Mouse (Mus musculus) fat pad, adult 2 months (tissue): ENCODE measurements around the gene Mapk13.
"Not testable (repeated sequence)": the region's sequence is repeated elsewhere in the genome, so short reads cannot be mapped to it uniquely, and the experiment has no call there.

Experiments used
- DNase-seq: peaks from one replicate; pipeline ENCODE4 v3.0.0-alpha.2; 2011; ENCODE audit warnings: low read depth, low spot score; ENCODE audit errors: extremely low read depth

The Mapk13 gene

GRCm38 (mm10) chr17:28774303-28774702 lies 5.2 kb downstream of the Mapk13 start:
- DNase-seq: not testable (repeated sequence)

- DNase-seq: no peak
These were observed 6.1 kb downstream of the Mapk13 start for GRCm38 (mm10) chr17:28775161-28775560.

GRCm38 (mm10) chr17:28776817-28777216 lies 7.7 kb downstream of the Mapk13 start:
- no peak for DNase-seq

GRCm38 (mm10) chr17:28777231-28778005 lies 8.3 kb downstream of the Mapk13 start:
- no peak for DNase-seq

GRCm38 (mm10) chr17:28779735-28780134 lies 10.6 kb downstream of the Mapk13 start:
- DNase-seq: no peak

- DNase-seq: no peak
These were observed 11.7 kb downstream of the Mapk13 start for GRCm38 (mm10) chr17:28780836-28781235.

- DNase-seq: no peak
These were observed 12.4 kb downstream of the Mapk13 start for GRCm38 (mm10) chr17:28781290-28782045.

- DNase-seq: no peak
These were observed 15.9 kb downstream of the Mapk13 start for GRCm38 (mm10) chr17:28785036-28785435.

GRCm38 (mm10) chr17:28787507-28787906 lies 18.4 kb downstream of the Mapk13 start:
- DNase-seq: no peak

GRCm38 (mm10) chr17:28797031-28797430 lies 27.9 kb downstream of the Mapk13 start:
- DNase-seq: no peak

GRCm38 (mm10) chr17:28799291-28800160 lies 30.4 kb downstream of the Mapk13 start:
- no peak for DNase-seq

GRCm38 (mm10) chr17:28800281-28800670 lies 31.2 kb downstream of the Mapk13 start:
- no peak for DNase-seq

GRCm38 (mm10) chr17:28800671-28801412 lies 31.7 kb downstream of the Mapk13 start, which contains the start of gene Brpf3:
Gene Brpf3, plus strand, starts transcription at chr17:28801090.
- no peak for DNase-seq

GRCm38 (mm10) chr17:28801474-28802005 lies 32.4 kb downstream of the Mapk13 start:
- DNase-seq: no peak

GRCm38 (mm10) chr17:28802006-28802481 lies 32.9 kb downstream of the Mapk13 start:
- no peak for DNase-seq

GRCm38 (mm10) chr17:28803316-28803715 lies 34.2 kb downstream of the Mapk13 start:
- no peak for DNase-seq

GRCm38 (mm10) chr17:28804973-28805372 lies 35.9 kb downstream of the Mapk13 start:
- no peak for DNase-seq

GRCm38 (mm10) chr17:28806770-28807169 lies 37.7 kb downstream of the Mapk13 start:
- DNase-seq: no peak

GRCm38 (mm10) chr17:28808714-28809113 lies 39.6 kb downstream of the Mapk13 start:
- no peak for DNase-seq
